Mouse (Mus musculus) ES-Bruce4 (cell line): ENCODE results near the gene Rassf7.

ENCODE experiments used
- CTCF ChIP-seq: IDR thresholded peaks from one replicate; pipeline ENCODE4 v1.8.1; 2011; ENCODE audit warnings: low read depth, low read length
- EP300 ChIP-seq: IDR thresholded peaks from 2 replicates; pipeline ENCODE4 v1.6.1; 2011; ENCODE audit warnings: low read depth, low read length; ENCODE audit not compliant: insufficient read depth
- POLR2A ChIP-seq: IDR thresholded peaks from one replicate; pipeline ENCODE4 v1.8.1; 2011; ENCODE audit warnings: low read length; ENCODE audit not compliant: insufficient read depth

DNA sequence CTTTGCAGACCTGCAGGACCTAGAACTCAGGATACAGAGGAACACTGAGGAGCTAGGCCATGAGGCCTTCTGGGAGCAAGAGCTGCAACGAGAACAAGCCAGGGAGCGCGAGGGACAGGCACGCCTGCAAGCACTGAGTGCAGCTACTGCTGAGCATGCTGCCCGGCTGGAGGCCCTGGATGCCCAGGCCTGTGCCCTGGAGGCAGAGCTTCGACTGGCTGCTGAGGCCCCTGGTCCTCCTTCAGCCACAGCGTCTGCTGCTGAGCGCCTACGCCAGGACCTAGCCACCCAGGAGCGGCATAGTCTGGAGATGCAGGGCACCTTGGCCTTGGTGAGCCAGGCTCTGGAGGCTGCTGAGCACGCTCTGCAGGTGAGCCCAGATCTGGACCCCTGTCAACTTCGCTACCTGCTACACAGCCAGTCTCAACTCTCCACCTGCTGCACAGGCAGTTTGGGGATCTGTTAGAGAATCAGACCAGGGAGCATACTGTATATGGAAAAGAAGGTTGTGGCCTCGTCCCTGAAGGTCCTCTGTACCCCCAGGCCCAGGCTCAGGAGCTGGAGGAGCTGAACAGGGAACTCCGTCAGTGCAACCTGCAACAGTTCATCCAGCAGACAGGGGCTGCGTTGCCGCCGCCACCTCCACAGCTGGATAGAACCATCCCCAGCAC is 1.8 kb downstream of the Rassf7 start:
- TF ChIP-seq EP300 (no peak), POLR2A (no peak), CTCF (no peak)
